Mouse (Mus musculus) v-Abl transformed pro-B cells (cell line): ENCODE measurements around the gene Tff2.

Experiments
- in situ Hi-C, 2 experiments: fragments of 400-800 bp; cut with MboI; formaldehyde crosslinking; loops; one replicate each; pipeline ENCODE4 v1.15.1; 2025; ENCODE audit not compliant: unreplicated experiment in 2 of 2

Tff2 gene

DNA sequence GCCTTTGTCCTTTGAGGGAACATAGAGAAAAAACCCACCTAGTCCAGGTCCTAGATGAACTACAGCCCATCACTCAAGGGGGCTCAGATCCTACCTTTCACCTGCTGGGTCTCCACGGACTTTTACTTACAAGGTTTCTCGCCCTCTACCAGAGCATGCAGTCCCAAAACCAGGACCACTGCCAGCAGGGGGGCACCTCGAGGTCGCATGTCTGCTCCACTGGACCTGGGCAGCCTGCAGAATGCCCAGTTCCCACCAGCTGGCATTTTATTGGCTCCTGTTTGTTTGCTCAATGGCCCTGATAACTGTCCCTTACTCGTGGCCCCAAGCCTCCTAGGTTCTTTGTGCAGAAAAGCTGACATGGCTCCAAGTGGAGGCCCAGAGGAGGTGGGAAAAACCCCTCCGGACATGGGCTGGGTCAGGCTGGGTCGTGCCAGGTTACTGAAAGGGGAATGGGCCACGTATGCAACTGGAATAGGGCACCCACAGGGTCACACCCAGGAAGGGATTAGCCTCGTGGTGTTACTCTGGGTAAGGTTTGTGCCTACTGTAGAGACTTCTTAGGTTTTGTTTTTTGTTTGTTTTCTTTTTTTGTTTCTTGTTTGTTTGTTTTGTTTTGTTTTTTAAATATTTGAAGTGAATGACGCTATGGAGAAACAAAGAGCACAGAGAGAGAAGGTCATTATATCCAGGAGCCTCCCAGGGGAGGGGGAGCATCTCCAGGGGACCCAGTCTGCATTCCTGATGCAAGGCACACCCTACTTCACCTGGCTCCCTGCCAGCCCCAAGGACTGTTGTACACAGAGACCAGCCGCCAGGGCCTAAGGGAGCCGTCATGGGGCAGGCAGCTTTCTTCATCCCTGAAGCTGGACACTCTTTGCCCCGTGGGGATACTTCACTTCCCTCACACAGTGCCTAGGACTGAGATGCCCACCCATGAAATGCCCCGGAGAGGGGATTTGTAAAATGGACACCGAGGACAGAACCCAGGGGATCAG is at the start of gene Tff2:
Gene Tff2 (minus strand): TSS at position 243 of the 998 bp plus-strand sequence.
- in situ Hi-C loops: loop anchor here (5.0 kb wide), 1 partner anchor 38 kb away; no protein-coding TSS in a partner anchor

- in situ Hi-C loops: no loop called here
Measured at GRCm38 (mm10) chr17:31193360-31193759, 49.3 kb upstream of the Tff2 start.

DNA sequence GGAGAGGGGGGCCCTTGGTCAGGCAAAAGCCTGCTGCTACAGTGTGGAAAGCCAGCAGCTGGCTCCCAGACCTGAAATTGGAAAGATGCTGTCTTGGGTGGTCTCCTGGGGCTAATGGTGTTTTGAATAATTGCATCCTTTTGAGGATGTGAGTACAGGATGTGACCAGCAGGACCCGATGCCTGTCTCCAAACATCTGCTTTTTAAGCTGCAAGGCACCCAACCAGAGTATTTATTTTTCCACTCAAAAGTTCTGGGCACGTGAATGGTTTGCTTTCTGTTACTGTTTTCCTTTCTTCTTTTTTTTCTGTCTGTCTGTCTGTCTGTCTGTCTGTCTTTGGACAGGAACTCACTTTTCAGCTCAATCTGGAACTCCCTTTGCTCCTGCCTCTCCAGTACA is 48.6 kb upstream of the Tff2 start:
- in situ Hi-C loops: no loop called here

GRCm38 (mm10) chr17:31191825-31192224 is 47.7 kb upstream of the Tff2 start:
- in situ Hi-C loops: no loop called here

- in situ Hi-C loops: loop anchor here (5.0 kb wide), 2 partner anchors 60 to 170 kb away; no protein-coding TSS in a partner anchor
Measured at GRCm38 (mm10) chr17:31187370-31187769, 43.3 kb upstream of the Tff2 start.

DNA sequence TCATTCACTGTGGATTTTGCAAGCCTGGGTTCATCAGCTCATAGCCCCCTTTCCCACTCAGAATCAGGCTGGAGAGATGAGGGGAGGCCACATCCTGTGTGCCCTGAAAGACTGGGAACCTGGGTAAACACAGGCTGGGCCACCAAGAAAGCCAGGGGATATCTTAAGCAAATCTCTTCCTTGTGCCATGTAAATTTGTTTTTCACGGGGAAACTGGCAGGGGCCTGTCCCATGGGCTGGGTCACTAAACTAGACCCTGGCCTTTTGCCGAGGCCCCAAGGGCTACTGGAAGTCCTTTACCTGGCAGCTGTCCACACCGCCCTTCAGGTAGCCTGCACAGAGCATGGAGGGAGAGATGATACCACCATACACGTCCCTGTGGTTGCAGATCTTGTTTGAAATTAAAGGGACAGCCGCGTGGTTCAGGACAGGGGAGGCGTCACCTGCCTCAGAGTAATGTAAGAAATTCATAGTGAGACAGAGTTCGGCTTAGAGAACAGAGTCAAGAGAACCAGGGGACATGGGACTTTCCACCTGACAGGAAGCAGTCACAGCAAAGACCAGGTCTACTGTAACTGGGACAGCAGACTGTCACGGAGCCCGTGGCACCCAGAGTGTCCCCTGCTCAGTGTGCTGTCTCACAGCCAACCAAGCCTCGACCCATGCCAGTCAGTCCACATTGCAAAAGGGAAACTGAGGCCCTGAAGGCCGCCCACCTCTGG is 40.3 kb upstream of the Tff2 start:
- in situ Hi-C loops: loop anchor here (5.0 kb wide), 1 partner anchor 42 kb away; the partner anchor contains the start of gene Tff2 (in 2 of the 2)

DNA sequence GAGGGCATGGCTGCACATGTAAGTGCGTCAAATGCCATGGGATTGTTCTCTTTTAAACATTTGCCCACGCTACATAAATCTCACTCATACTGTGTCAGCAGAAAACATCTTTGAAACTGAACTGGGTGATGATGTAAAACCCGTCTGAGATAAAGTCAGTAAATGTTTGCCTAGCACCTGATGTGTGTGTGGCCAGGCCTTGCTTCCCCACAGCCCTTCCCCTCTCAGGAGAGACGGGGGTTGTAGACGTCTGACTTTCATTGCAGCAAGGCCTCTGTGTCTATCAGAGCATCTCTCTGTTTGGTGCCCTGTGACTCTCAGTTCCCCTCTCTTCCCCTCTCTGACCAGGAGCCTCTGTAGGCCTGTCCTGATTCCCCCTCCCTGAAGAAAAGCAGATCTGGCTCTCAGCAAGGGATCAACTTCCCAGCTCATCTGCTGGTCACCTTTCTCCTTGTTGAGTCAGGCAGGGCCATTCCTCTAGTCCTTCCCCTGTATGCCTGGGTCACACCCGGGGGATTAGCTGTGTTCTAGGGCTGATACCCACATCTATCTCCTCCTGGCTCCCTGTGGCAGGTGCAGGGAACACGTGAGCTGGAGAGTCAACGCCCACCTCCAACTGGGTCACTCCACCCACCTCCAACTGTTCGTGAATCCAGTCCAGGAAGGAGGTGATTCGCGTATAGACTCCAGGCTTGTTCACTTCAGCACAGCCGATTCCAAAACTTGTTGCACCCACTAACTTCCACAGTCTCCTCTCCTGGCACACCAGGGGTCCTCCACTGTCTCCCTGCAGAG is 39.3 kb upstream of the Tff2 start:
- in situ Hi-C loops: loop anchor here (5.0 kb wide), 1 partner anchor 41 kb away; the partner anchor contains the start of gene Tff2 (in 2 of the 2)

DNA sequence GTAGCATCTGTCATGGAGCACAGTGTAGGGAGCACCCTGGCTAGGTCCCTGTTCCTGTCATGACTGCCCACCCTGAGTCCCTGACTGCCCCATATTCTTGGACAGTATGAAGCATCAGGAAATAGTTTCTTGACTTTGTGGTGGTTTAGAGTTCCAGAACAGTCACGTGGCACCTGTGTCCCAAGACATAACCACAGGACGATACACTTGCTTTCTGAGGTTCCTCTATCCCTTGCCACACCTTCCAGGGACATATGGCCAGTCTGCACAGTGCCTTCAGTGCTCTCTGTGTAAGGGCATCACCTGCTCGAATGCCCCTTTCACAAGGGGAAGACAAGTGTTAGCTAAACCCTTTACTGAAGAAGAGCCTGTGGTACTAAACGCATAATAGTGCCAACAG is 37.4 kb upstream of the Tff2 start:
- in situ Hi-C loops: loop anchor here (5.0 kb wide), 1 partner anchor 39 kb away; the partner anchor contains the start of gene Tff2 (in 2 of the 2)

DNA sequence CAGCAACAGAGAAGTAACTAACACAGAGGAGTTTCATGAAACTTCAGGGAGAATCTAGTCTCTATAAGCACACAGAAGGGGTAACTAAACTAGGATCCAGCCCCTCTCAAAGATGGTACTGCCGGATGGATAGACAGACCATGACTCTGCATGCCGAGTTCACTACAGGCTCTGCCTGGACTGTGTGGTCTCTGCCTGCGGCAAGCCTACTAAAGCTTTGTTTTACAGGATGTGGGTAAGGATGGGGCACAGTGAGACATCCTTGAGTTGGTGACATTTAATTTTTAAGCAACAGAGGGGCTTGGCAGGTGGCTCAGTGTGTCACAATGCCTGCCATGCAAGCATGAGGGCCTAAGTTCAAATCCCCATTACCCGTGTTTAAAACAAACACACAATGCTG is 32.2 kb upstream of the Tff2 start:
- in situ Hi-C loops: no loop called here

- in situ Hi-C loops: no loop called here
Measured at GRCm38 (mm10) chr17:31169796-31170195, 25.7 kb upstream of the Tff2 start.

- in situ Hi-C loops: no loop called here
Measured at GRCm38 (mm10) chr17:31165127-31165526, 21.0 kb upstream of the Tff2 start, which contains the start of gene Tff1. Tff1 (minus strand) TSS chr17:31165277.

DNA sequence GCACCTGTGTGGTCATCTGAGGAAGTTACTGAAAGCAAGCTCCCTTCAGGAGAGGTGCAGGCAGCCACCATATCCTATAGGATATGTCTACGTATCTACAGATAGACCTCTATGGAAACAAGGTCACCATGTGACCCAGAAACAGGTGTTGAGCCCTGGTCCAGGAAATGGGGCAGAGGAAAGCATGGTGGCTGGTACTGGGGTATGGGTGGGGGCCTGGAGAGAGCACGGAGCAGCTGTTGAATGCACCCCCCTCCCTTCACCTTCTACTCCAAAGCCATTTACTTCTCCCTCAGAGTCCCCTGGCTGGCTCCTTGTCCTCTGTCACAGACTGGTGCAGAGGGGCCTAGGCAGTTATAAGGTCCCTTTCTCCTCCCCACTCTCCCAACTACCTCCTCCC is 19.7 kb upstream of the Tff2 start:
- in situ Hi-C loops: no loop called here

- in situ Hi-C loops: no loop called here
Measured at GRCm38 (mm10) chr17:31162607-31163006, 18.5 kb upstream of the Tff2 start.

DNA sequence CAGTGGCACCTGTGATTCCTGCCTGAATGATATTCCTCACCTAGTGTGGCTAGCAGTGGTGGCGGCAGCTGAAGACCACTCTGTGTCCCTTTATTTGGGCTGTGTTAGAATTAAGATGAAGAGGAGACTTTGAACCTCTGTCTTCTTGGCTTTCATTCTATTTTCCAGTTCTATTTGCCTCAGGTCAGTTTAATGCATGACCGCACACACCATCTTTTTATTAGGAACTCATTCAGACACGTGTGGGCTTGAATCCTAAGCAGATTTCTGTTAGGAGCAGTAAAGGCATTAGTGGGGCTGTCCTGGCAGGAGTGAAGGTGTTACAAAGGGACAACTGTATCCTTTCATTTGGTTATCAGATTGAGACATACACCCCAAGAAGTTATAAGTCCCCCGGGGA is 16.2 kb upstream of the Tff2 start:
- in situ Hi-C loops: no loop called here

DNA sequence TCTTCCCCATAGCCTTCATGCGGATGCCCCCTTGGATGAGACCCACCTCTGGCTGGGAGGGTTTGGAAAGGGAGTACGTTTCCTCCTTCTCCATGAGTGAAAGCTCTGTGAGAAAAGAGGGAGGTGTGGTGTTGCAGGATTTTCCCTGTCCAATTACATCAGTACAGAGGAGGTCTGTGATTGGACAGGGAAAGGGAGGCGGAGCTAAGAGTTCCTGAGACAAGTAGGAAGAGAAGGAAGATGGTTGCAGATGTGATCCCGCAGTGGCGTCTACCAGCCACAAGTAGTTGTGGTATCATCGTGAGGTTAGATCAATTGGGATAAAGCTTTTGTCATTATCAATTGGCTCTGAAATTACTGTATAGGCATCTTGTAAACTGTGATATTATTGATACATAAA is 13.8 kb upstream of the Tff2 start:
- in situ Hi-C loops: no loop called here

DNA sequence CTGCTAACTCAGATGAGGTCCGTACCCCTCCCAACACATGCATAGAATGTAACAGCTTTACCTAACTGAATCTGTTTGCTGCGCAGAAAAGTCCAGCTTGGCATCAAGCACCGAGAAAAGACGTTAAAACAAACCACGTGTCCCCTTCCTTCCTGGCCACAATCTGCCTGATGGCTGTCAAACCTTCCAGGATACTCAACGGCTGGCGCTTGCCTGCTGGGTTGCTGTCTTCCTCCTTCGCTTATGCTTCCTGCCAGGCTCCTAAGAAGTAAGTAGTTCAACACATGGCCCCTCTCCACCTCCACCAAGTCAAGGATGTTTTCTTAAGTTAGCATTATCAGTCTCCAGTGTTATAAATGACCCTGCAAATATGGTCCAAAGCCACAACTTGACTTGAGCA is 9.7 kb upstream of the Tff2 start:
- in situ Hi-C loops: no loop called here

DNA sequence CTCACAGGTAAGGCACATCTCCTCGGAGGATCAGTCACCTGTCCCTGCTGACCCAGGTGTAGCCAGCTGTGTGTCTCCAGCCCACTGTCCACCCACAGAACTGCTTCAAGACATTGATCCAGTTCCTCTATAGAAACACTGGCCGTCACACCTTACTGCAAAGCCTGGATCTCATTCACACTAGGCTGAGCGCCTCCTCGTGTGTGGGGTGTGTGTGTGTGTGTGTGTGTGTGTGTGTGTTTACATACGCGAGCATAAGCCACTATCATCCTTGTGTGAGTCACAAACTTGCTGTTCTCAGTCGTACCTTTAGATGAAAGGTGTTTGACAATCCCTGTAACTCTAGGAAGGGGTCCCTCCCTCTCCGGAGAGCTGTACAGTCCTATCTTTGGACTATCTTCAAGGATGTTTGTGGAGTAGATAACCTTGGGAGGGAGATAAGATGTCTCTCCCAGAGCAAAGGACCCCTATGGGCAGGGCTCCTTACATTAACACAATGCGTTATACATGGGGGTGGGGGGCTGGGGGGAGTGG is 9.0 kb upstream of the Tff2 start:
- in situ Hi-C loops: no loop called here

DNA sequence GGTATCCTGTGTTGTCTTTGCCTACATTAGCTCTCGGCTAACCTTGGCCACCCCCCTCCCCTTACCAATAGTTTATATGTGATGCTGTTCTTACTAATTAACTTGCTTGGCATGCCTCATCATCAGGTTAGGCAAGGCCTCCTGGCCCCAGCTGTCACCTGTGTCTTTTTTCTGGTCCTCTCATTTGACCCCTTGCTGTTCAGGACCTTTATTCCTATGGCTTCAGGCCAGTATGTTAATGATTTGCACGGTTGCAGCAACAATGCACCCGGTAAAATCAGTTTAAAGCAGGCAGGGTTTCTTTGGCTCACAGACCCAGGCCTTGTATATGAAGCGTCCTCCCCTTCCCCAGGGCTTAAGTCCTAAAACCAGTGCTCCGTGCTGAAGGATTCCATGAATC is 8.4 kb upstream of the Tff2 start:
- in situ Hi-C loops: no loop called here

- in situ Hi-C loops: no loop called here
Measured at GRCm38 (mm10) chr17:31145998-31146397, 1.9 kb upstream of the Tff2 start.

- in situ Hi-C loops: loop anchor here (5.0 kb wide), 1 partner anchor 40 kb away; no protein-coding TSS in a partner anchor
Measured at GRCm38 (mm10) chr17:31142116-31142515, 2.0 kb downstream of the Tff2 start.
